Mouse (Mus musculus) heart, embryonic 16.5 days (tissue): ENCODE measurements around the gene Tor1b. TPM values are rescaled to one million over a fixed set of nuclear protein-coding genes. Genes with fewer than 3 reads are reported as not detected.
A peak's percentile ranks its signal among the peaks of the same experiment; 100 is the strongest.

Experiments
- ATAC-seq: fragments of 200-750 bp; cut with Nextera tagmentation; replicated peaks from 2 replicates; pipeline ENCODE4 v1.8.0; 2017; ENCODE audit warnings: moderate number of reproducible peaks; ENCODE audit not compliant: insufficient read depth, low FRiP score; ENCODE audit errors: extremely low read depth
- H3K27ac ChIP-seq: fragments of 300-500 bp; sonication (generic); 2 replicates; pipeline ENCODE4 v1.5.1; 2014; ENCODE audit warnings: mild to moderate bottlenecking, low read length, control low read depth, moderate library complexity
- H3K27me3 ChIP-seq: fragments of 300-500 bp; sonication (generic); 2 replicates; pipeline ENCODE4 v1.6.1; 2014; ENCODE audit warnings: low read length, mixed read lengths; ENCODE audit not compliant: control insufficient read depth, insufficient read depth
- H3K36me3 ChIP-seq: fragments of 300-500 bp; sonication (generic); 2 replicates; pipeline ENCODE4 v1.6.1; 2014; ENCODE audit not compliant: control insufficient read depth, insufficient read depth
- H3K4me1 ChIP-seq: fragments of 300-500 bp; sonication (generic); 2 replicates; pipeline ENCODE4 v1.6.1; 2014; ENCODE audit warnings: low read length, mixed read lengths; ENCODE audit not compliant: control insufficient read depth, insufficient read depth
- H3K4me2 ChIP-seq: fragments of 300-500 bp; sonication (generic); 2 replicates; pipeline ENCODE4 v1.6.1; 2014; ENCODE audit warnings: low read depth, mild to moderate bottlenecking, control low read depth, low read length
- H3K4me3 ChIP-seq: fragments of 300-500 bp; sonication (generic); 2 replicates; pipeline ENCODE4 v1.5.1; 2014; ENCODE audit warnings: mild to moderate bottlenecking, control low read depth, low read length
- H3K9ac ChIP-seq: fragments of 300-500 bp; sonication (generic); 2 replicates; pipeline ENCODE4 v1.6.1; 2014; ENCODE audit warnings: low read length, control low read depth
- H3K9me3 ChIP-seq: fragments of 300-500 bp; sonication (generic); replicated peaks from 2 replicates; pipeline ENCODE4 v1.6.1; 2016; ENCODE audit warnings: low read length; ENCODE audit not compliant: control insufficient read depth
- WGBS: fragments of 180-500 bp; shearing (Covaris S2); extraction: QIAGEN DNeasy Blood & Tissue Kit; methylation state at CpG from one replicate; pipeline ENCODE4 v1.1.7; 2014; 5-methylcytosine and 5-hydroxymethylcytosine counted together
- polyA plus RNA-seq: library from polyadenylated mRNA; unstranded; fragments of >200 nt; fragmentation: Nextera tagmentation; extraction: Ambion mirVana; gene quantifications from 2 replicates; pipeline ENCODE4 v1.2.1, GENCODE M21; 2015

Gene Tor1b
- polyA plus RNA-seq, result 22.8 and 26.3 TPM in 2 replicates

GRCm38 (mm10) chr2:30952824-30953490 is at the start of gene Tor1b:
TSS of gene Tor1b (plus strand) at chr2:30952959.
- H3K4me3 ChIP-seq, result peak within 1 kb of the TSS; percentile 78
- H3K4me2 ChIP-seq, result peak within 1 kb of the TSS; percentile 83
- WGBS, result under 1% methylated on average over 60 of the region's 60 CpGs
- no peaks in the 10 kb centered on the region for H3K27me3 ChIP-seq
- H3K9me3 ChIP-seq, result no peaks in the 10 kb centered on the region
- H3K4me1 ChIP-seq, result peaks cover 20% of the 10 kb centered on the region
- peaks cover 22% of the 10 kb centered on the region for H3K36me3 ChIP-seq
- peak within 1 kb of the TSS; percentile 85 for H3K27ac ChIP-seq
- H3K9ac ChIP-seq, result peak within 1 kb of the TSS; percentile 87
- peak; percentile 93 for ATAC-seq

- Histone ChIP-seq H3K4me2 (no peak overlapping the region), H3K9me3 (no peaks in the 10 kb centered on the region), H3K27ac (no peak overlapping the region), H3K9ac (no peak overlapping the region), H3K27me3 (0 out of 2 replicates have a peak, but pooled peaks cover 2% of the 10 kb centered on the region), H3K4me1 (peaks cover 15% of the 10 kb centered on the region), H3K36me3 (no peaks in the 10 kb centered on the region), H3K4me3 (no peak overlapping the region)
- WGBS, result 76% methylated on average over 6 of the region's 6 CpGs
- no peak for ATAC-seq
Observed at GRCm38 (mm10) chr2:30904231-30904630, 48.5 kb upstream of the Tor1b start.

GRCm38 (mm10) chr2:30904991-30905390 is 47.8 kb upstream of the Tor1b start:
- Histone ChIP-seq H3K4me3 (no peak overlapping the region), H3K27ac (no peak overlapping the region), H3K9ac (no peak overlapping the region), H3K9me3 (no peaks in the 10 kb centered on the region), H3K27me3 (0 out of 2 replicates have a peak, but pooled peaks cover 2% of the 10 kb centered on the region), H3K36me3 (no peaks in the 10 kb centered on the region), H3K4me1 (peaks cover 15% of the 10 kb centered on the region), H3K4me2 (no peak overlapping the region)
- WGBS, result 43% methylated on average over 7 of the region's 7 CpGs
- ATAC-seq, result no peak

- Histone ChIP-seq H3K9ac (no peak overlapping the region), H3K4me2 (no peak overlapping the region), H3K4me1 (peaks cover 15% of the 10 kb centered on the region), H3K36me3 (no peaks in the 10 kb centered on the region), H3K27me3 (0 out of 2 replicates have a peak, but pooled peaks cover 2% of the 10 kb centered on the region), H3K4me3 (no peak overlapping the region), H3K27ac (no peak overlapping the region), H3K9me3 (no peaks in the 10 kb centered on the region)
- 86% methylated on average over 8 of the region's 8 CpGs for WGBS
- no peak for ATAC-seq
Observed at GRCm38 (mm10) chr2:30905906-30906305, 46.9 kb upstream of the Tor1b start.

- WGBS, result 40% methylated on average over 4 of the region's 4 CpGs
- H3K27ac ChIP-seq, result no peak overlapping the region
- H3K4me3 ChIP-seq, result no peak overlapping the region
- H3K9me3 ChIP-seq, result no peaks in the 10 kb centered on the region
- no peaks in the 10 kb centered on the region for H3K36me3 ChIP-seq
- H3K27me3 ChIP-seq, result 0 out of 2 replicates have a peak, but pooled peaks cover 2% of the 10 kb centered on the region
- H3K9ac ChIP-seq, result no peak overlapping the region
- ATAC-seq, result no peak
- H3K4me2 ChIP-seq, result no peak overlapping the region
- H3K4me1 ChIP-seq, result peaks cover 15% of the 10 kb centered on the region
Observed at GRCm38 (mm10) chr2:30906641-30907040, 46.1 kb upstream of the Tor1b start.

GRCm38 (mm10) chr2:30912291-30912773 is 40.4 kb upstream of the Tor1b start:
- Histone ChIP-seq H3K27ac (peak overlapping the region; percentile 68), H3K9me3 (no peaks in the 10 kb centered on the region), H3K27me3 (no peaks in the 10 kb centered on the region), H3K4me2 (no peak overlapping the region), H3K9ac (no peak overlapping the region), H3K4me1 (peaks cover 10% of the 10 kb centered on the region), H3K36me3 (no peaks in the 10 kb centered on the region), H3K4me3 (no peak overlapping the region)
- WGBS, result 22% methylated on average over 4 of the region's 4 CpGs
- 0 out of 2 replicates have a peak, but pooled peaks have one; percentile 32 for ATAC-seq

- H3K4me2 ChIP-seq, result no peak overlapping the region
- WGBS, result 90% methylated on average over 8 of the region's 8 CpGs
- no peak for ATAC-seq
- H3K9ac ChIP-seq, result no peak overlapping the region
- H3K27ac ChIP-seq, result no peak overlapping the region
- H3K4me3 ChIP-seq, result no peak overlapping the region
- no peaks in the 10 kb centered on the region for H3K27me3 ChIP-seq
- no peaks in the 10 kb centered on the region for H3K36me3 ChIP-seq
- peaks cover 10% of the 10 kb centered on the region for H3K4me1 ChIP-seq
- no peaks in the 10 kb centered on the region for H3K9me3 ChIP-seq
Observed at GRCm38 (mm10) chr2:30913022-30913421, 39.7 kb upstream of the Tor1b start.

GRCm38 (mm10) chr2:30914836-30915235 is 37.9 kb upstream of the Tor1b start:
- Histone ChIP-seq H3K9me3 (no peaks in the 10 kb centered on the region), H3K27me3 (no peaks in the 10 kb centered on the region), H3K4me3 (no peak overlapping the region), H3K4me1 (peaks cover 20% of the 10 kb centered on the region), H3K27ac (no peak overlapping the region), H3K36me3 (no peaks in the 10 kb centered on the region), H3K9ac (no peak overlapping the region), H3K4me2 (no peak overlapping the region)
- ATAC-seq, result no peak
- 50% methylated on average over 3 of the region's 3 CpGs for WGBS

- no peak overlapping the region for H3K4me2 ChIP-seq
- no peak overlapping the region for H3K4me3 ChIP-seq
- WGBS, result 82% methylated on average over 5 of the region's 5 CpGs
- no peak overlapping the region for H3K9ac ChIP-seq
- no peaks in the 10 kb centered on the region for H3K27me3 ChIP-seq
- peaks cover 22% of the 10 kb centered on the region for H3K4me1 ChIP-seq
- H3K9me3 ChIP-seq, result no peaks in the 10 kb centered on the region
- H3K27ac ChIP-seq, result no peak overlapping the region
- ATAC-seq, result no peak
- H3K36me3 ChIP-seq, result no peaks in the 10 kb centered on the region
Observed at GRCm38 (mm10) chr2:30915376-30915775, 37.4 kb upstream of the Tor1b start.
